Mouse (Mus musculus) cerebral cortex, adult 2 months (tissue): ENCODE data around the gene Gm20661.

ENCODE experiments used
- WGBS: fragments of 180-500 bp; shearing (Covaris S2); methylation state at CpG from one replicate; pipeline ENCODE4 v1.1.7; 2018; 5-methylcytosine and 5-hydroxymethylcytosine counted together

Gene Gm20661

GRCm38 (mm10) chr9:107967437-107967836 lies 15.4 kb upstream of the Gm20661 start:
- WGBS: 63% methylated on average over 6 of the region's 6 CpGs

GRCm38 (mm10) chr9:107968531-107968930 lies 14.3 kb upstream of the Gm20661 start:
- WGBS: 91% methylated on average over 7 of the region's 7 CpGs

- WGBS: 87% methylated on average over 5 of the region's 5 CpGs
Measured at GRCm38 (mm10) chr9:107970311-107970710, 12.5 kb upstream of the Gm20661 start.

GRCm38 (mm10) chr9:107971690-107972541 lies 10.9 kb upstream of the Gm20661 start:
- 73% methylated on average over 8 of the region's 8 CpGs for WGBS

GRCm38 (mm10) chr9:107974491-107975171 lies 8.2 kb upstream of the Gm20661 start:
- WGBS: 78% methylated on average over 10 of the region's 10 CpGs

GRCm38 (mm10) chr9:107975399-107976386 lies 7.2 kb upstream of the Gm20661 start, which contains the start of gene Uba7:
Uba7 (plus strand) TSS chr9:107975505.
- WGBS: 78% methylated on average over 12 of the region's 12 CpGs

GRCm38 (mm10) chr9:107978815-107979214 lies 4.0 kb upstream of the Gm20661 start:
- 92% methylated on average over 12 of the region's 12 CpGs for WGBS

GRCm38 (mm10) chr9:107981684-107982605 lies 913 bp upstream of the Gm20661 start:
- 33% methylated on average over 7 of the region's 7 CpGs for WGBS

- WGBS: 58% methylated on average over 4 of the region's 4 CpGs
Measured at GRCm38 (mm10) chr9:107983421-107983890, 598 bp downstream of the Gm20661 start.

GRCm38 (mm10) chr9:107984052-107984753 lies 1.3 kb downstream of the Gm20661 start:
- WGBS: 79% methylated on average over 19 of the region's 19 CpGs

- 68% methylated on average over 9 of the region's 9 CpGs for WGBS
Measured at GRCm38 (mm10) chr9:107984754-107985055, 1.8 kb downstream of the Gm20661 start.

GRCm38 (mm10) chr9:107985131-107986119 lies 2.6 kb downstream of the Gm20661 start, which contains the start of gene Inka1:
Inka1 (minus strand) TSS chr9:107985879.
- 5% methylated on average over 58 of the region's 58 CpGs for WGBS

GRCm38 (mm10) chr9:107986376-107986775 lies 3.5 kb downstream of the Gm20661 start:
- WGBS: 8% methylated on average over 18 of the region's 18 CpGs

GRCm38 (mm10) chr9:107987950-107988349 lies 5.1 kb downstream of the Gm20661 start:
- WGBS: 58% methylated on average over 3 of the region's 3 CpGs

- WGBS: 66% methylated on average over 2 of the region's 2 CpGs
Measured at GRCm38 (mm10) chr9:107992197-107992596, 9.3 kb downstream of the Gm20661 start, which contains the start of gene Cdhr4. Cdhr4 (plus strand) TSS chr9:107992497.

- WGBS: 95% methylated on average over 11 of the region's 11 CpGs
Measured at GRCm38 (mm10) chr9:107993013-107993412, 10.2 kb downstream of the Gm20661 start.

- 71% methylated on average over 2 of the region's 2 CpGs for WGBS
Measured at GRCm38 (mm10) chr9:107994464-107994863, 11.6 kb downstream of the Gm20661 start.

- WGBS: 95% methylated on average over 21 of the region's 21 CpGs
Measured at GRCm38 (mm10) chr9:107995513-107995912, 12.7 kb downstream of the Gm20661 start.

- WGBS: 97% methylated on average over 5 of the region's 5 CpGs
Measured at GRCm38 (mm10) chr9:107996049-107996448, 13.2 kb downstream of the Gm20661 start, which contains the start of gene Gm20662. Gm20662 (plus strand) TSS chr9:107996349.
